Mouse (Mus musculus): Measurements from ENCODE around the gene Mxd1.

- no peak for TF ChIP-seq TAL1 (IDR thresholded peaks at IDR 0.05; ENCODE audit: low read length)
- no peak for TF ChIP-seq GATA1 (IDR thresholded peaks at IDR 0.05; ENCODE audit: low read length)
Measured at GRCm38 (mm10) chr6:86646143-86646542, 22.8 kb downstream of the Mxd1 start.
